Mouse (Mus musculus): ENCODE results near the gene Krtap6-1.
"Not testable (repeated sequence)": the region's sequence is repeated elsewhere in the genome, so short reads cannot be mapped to it uniquely, and the experiment has no call there.

The Krtap6-1 gene

DNA sequence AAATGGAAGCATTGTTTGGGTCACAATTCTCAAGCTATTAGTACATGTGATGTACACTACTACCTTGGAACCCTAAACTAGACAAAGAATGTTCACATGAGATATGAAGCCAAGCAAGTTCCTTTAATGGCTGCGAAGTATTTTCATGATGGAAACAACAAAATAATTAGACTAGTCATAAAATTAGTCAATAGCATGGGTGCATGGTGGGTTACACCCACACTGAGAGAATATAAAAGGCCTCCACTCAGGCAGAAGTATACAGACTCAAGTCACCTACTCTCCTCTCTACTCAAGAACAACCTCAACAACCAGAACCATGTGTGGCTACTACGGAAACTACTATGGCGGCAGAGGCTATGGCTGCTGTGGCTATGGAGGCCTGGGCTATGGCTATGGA, at the start of gene Krtap6-1:
Gene Krtap6-1 (plus strand): TSS at position 301 of the 400 bp plus-strand sequence.
- DNase-seq (ENCODE audit: low read depth, low spot score), result not testable (repeated sequence)

GRCm38 (mm10) chr16:89010659-89011058, 20.8 kb upstream of the Krtap6-1 start, which contains the start of gene Krtap22-2:
Krtap22-2 (minus strand) TSS chr16:89010759.
- DNase-seq (ENCODE audit: low read depth, low spot score), result peak; percentile 9

DNA sequence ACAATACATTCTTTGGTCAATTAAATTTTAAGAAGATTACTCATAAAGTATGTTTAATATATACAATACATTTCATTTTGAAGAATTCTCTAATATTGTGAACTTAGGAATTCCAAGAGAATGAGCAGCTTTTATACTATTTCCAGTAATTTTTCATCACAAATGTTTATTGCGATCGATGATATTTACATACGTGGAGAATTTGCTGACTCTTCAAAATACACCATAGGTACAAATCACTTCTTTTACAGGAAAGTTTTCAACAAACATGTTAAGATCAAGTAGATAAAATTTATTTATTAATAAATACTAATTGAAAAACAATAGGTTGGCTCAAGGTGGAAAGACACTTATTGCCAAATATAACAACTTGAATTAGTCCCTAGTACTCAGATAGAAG, 17.5 kb upstream of the Krtap6-1 start:
- DNase-seq (ENCODE audit: low read depth, low spot score), result no peak

GRCm38 (mm10) chr16:89014984-89015383, 16.5 kb upstream of the Krtap6-1 start, which contains the start of gene Gm10229:
Gm10229 (plus strand) TSS chr16:89015284.
- DNase-seq (ENCODE audit: low read depth, low spot score), result not testable (repeated sequence)

- DNase-seq (ENCODE audit: low read depth, low spot score), result not testable (repeated sequence)
Observed at GRCm38 (mm10) chr16:89041372-89041771, 9.9 kb downstream of the Krtap6-1 start, which contains the start of gene Gm10228. Gm10228 (minus strand) TSS chr16:89041472.

DNA sequence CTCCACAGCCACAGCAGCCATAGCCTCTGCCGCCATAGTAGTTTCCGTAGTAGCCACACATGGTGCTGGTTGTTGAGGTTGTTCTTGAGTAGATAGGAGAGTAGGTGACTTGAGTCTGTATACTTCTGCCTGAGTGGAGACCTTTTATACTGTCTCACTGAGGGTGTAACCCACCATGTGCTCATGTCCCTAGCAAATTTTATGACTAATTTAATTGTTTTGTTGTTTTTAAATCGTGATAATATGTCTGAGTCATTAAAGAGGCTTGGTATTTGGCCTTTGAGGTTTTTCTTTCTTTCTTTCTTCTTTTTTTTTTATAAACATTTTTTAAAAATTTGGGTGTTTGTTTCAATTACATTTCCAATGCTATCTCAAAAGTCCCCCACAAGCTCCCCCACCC, 16.3 kb downstream of the Krtap6-1 start, which contains the start of gene Krtap6-5:
Gene Krtap6-5 (minus strand): TSS at position 101 of the 400 bp plus-strand sequence.
- DNase-seq (ENCODE audit: low read depth, low spot score), result no peak

GRCm38 (mm10) chr16:89063902-89064301, 32.4 kb downstream of the Krtap6-1 start, which contains the start of gene 1110025L11Rik:
1110025L11Rik (minus strand) TSS chr16:89064002.
- DNase-seq (ENCODE audit: low read depth, low spot score), result not testable (repeated sequence)

GRCm38 (mm10) chr16:89071041-89071440, 39.5 kb downstream of the Krtap6-1 start:
- DNase-seq (ENCODE audit: low read depth, low spot score), result peak; percentile 46

Measured in ZHBTc4 (cell line).